ENCODE assay signal across 20 mouse cellular contexts in genomic region chr6:98803384-98803949, GRCm38 (mm10).
DNase-seq lines count a peak whose midpoint lies in the region; ATAC-seq and TF ChIP-seq lines count a peak whose summit lies in the region.
"Had no signal": no experiment of that assay in that cellular context is flagged by ENCODE, and none has a peak within 500 bp of the region (broad histone marks: within the 10 kb centered on the region; RNA-seq: fewer than 3 reads in every experiment).

No protein-coding gene starts in this region.

- H3K4me1 ChIP-seq in heart, embryonic 10.5 days = peaks cover 7% of the 10 kb centered on the region; the same call in 1 of the 2 replicates
- no peaks in the 10 kb centered on the region for H3K4me1 ChIP-seq in lung, embryonic 14.5 days (ENCODE audit: insufficient read depth)
- peaks cover 14% of the 10 kb centered on the region; the same call in 1 of the 2 replicates for H3K4me1 ChIP-seq in stomach, embryonic 16.5 days (ENCODE audit: control insufficient read depth, insufficient read depth, low read length)
- H3K4me1 ChIP-seq: embryonic facial prominence, embryonic 13.5 days; hindbrain, embryonic 12.5 days had no signal

- H3K27me3 ChIP-seq in heart, embryonic 10.5 days (ENCODE audit: insufficient read depth, poor library complexity, severe bottlenecking) = no peaks in the 10 kb centered on the region
- H3K27me3 ChIP-seq in lung, embryonic 14.5 days (ENCODE audit: insufficient read depth, low read length) = no peaks in the 10 kb centered on the region
- no peaks in the 10 kb centered on the region for H3K27me3 ChIP-seq in stomach, embryonic 16.5 days (ENCODE audit: control insufficient read depth, insufficient read depth, low read length)
- H3K27me3 ChIP-seq: embryonic facial prominence, embryonic 13.5 days; forebrain, embryonic 13.5 days; hindbrain, embryonic 12.5 days; Patski had no signal

- no peaks in the 10 kb centered on the region for H3K36me3 ChIP-seq in heart, embryonic 10.5 days
- no peaks in the 10 kb centered on the region for H3K36me3 ChIP-seq in lung, embryonic 14.5 days (ENCODE audit: insufficient read depth)
- H3K36me3 ChIP-seq in stomach, embryonic 16.5 days (ENCODE audit: control insufficient read depth, insufficient read depth, low read length) = no peaks in the 10 kb centered on the region
- H3K36me3 ChIP-seq: embryonic facial prominence, embryonic 13.5 days; hindbrain, embryonic 12.5 days had no signal

- 74% methylated on average over 13 of the region's 13 CpGs for WGBS in heart, embryonic 10.5 days
- WGBS in lung, embryonic 14.5 days = 31% methylated on average over 13 of the region's 13 CpGs
- WGBS in stomach, embryonic 16.5 days = 28% methylated on average over 13 of the region's 13 CpGs

- H3K4me3 ChIP-seq in heart, embryonic 10.5 days = no peak overlapping the region
- no peak overlapping the region for H3K4me3 ChIP-seq in lung, embryonic 14.5 days (ENCODE audit: low read depth, low read length)
- no peak overlapping the region for H3K4me3 ChIP-seq in stomach, embryonic 16.5 days (replicated peaks; ENCODE audit: low read length)
- H3K4me3 ChIP-seq: embryonic facial prominence, embryonic 13.5 days; forebrain, embryonic 13.5 days; hindbrain, embryonic 12.5 days had no signal

- no peak for TF ChIP-seq CTCF in lung, embryonic 14.5 days (IDR thresholded peaks at IDR 0.05; ENCODE audit: low read depth)

- no peaks in the 10 kb centered on the region for H3K9me3 ChIP-seq in heart, embryonic 10.5 days
- H3K9me3 ChIP-seq in lung, embryonic 14.5 days (ENCODE audit: low read depth, low read length) = no peaks in the 10 kb centered on the region
- no peaks in the 10 kb centered on the region for H3K9me3 ChIP-seq in stomach, embryonic 16.5 days (replicated peaks; ENCODE audit: control insufficient read depth, low read length)
- H3K9me3 ChIP-seq: embryonic facial prominence, embryonic 13.5 days; forebrain, embryonic 13.5 days; hindbrain, embryonic 12.5 days had no signal

- intact Hi-C loops in left cerebral cortex, postnatal 10 days (cut with DNase I) = no loop called here

- no peak overlapping the region for H3K27ac ChIP-seq in heart, embryonic 10.5 days
- no peak overlapping the region for H3K27ac ChIP-seq in lung, embryonic 14.5 days (ENCODE audit: low read depth)
- peak overlapping the region; percentile 80 for H3K27ac ChIP-seq in stomach, embryonic 16.5 days (ENCODE audit: low read length)
- H3K27ac ChIP-seq: embryonic facial prominence, embryonic 13.5 days; forebrain, embryonic 13.5 days; hindbrain, embryonic 12.5 days had no signal

- DNase-seq in heart, adult 11 months = peak; percentile 66
- no peak for DNase-seq in heart, embryonic 10.5 days (ENCODE audit: low spot score)
- DNase-seq in lung, embryonic 14.5 days = peak; percentile 65
- DNase-seq in lung, postnatal 36 days = no peak
- DNase-seq in NIH3T3 (ENCODE audit: low read depth) = peak; percentile 80
- no peak for DNase-seq in left cerebral cortex, postnatal 10 days (ENCODE audit: extremely low spot score in 1 of 2, low spot score in 2 of 2)
- DNase-seq: adrenal gland, postnatal 14 days; cerebellum, adult 11-12 months; cerebellum, adult 9-10 months; cerebellum, postnatal 25 days; forebrain, postnatal 0 days; gastrocnemius, postnatal 14 days; heart, postnatal 10 days; heart, postnatal 4 days had no signal

- peak; percentile 44; the same call in 1 of the 2 replicates for ATAC-seq in lung, embryonic 14.5 days (ENCODE audit: insufficient read depth)
- peak; percentile 77; the same call in 1 of the 2 replicates for ATAC-seq in stomach, embryonic 16.5 days (ENCODE audit: insufficient read depth, low FRiP score)
- ATAC-seq: activated CD4-positive, CD25-positive, alpha-beta regulatory T cell, adult 4 months; forebrain, embryonic 13.5 days; forebrain, postnatal 0 days; Patski had no signal

- no peak overlapping the region for H3K9ac ChIP-seq in lung, embryonic 14.5 days
- no peak overlapping the region for H3K9ac ChIP-seq in stomach, embryonic 16.5 days (ENCODE audit: low read length)
- H3K9ac ChIP-seq: embryonic facial prominence, embryonic 13.5 days; forebrain, embryonic 13.5 days; forebrain, postnatal 0 days; hindbrain, embryonic 12.5 days had no signal

- H3K4me2 ChIP-seq in lung, embryonic 14.5 days = peak overlapping the region; percentile 31; the same call in 1 of the 2 replicates
- 0 out of 2 replicates have a peak overlapping the region, but pooled peaks have one; percentile 8 for H3K4me2 ChIP-seq in stomach, embryonic 16.5 days (ENCODE audit: low read depth, low read length)
- H3K4me2 ChIP-seq: embryonic facial prominence, embryonic 13.5 days; forebrain, embryonic 13.5 days; hindbrain, embryonic 12.5 days had no signal

Comparison
In these comparisons a context has a peak if more than half of its experiments do, and no peak if none do; other contexts are left out.
1. DNase-seq: peak in heart, adult 11 months (single experiment), lung, embryonic 14.5 days (single experiment) and NIH3T3 (single experiment); none in heart, embryonic 10.5 days (single experiment), lung, postnatal 36 days (single experiment) and left cerebral cortex, postnatal 10 days (0 of 2).